Mouse (Mus musculus) cerebral cortex, adult 2 months (tissue): Measurements from ENCODE around the gene Disp3.

Experiments
- WGBS: fragments of 180-500 bp; shearing (Covaris S2); methylation state at CpG from one replicate; pipeline ENCODE4 v1.1.7; 2018; 5-methylcytosine and 5-hydroxymethylcytosine counted together

Gene Disp3

DNA sequence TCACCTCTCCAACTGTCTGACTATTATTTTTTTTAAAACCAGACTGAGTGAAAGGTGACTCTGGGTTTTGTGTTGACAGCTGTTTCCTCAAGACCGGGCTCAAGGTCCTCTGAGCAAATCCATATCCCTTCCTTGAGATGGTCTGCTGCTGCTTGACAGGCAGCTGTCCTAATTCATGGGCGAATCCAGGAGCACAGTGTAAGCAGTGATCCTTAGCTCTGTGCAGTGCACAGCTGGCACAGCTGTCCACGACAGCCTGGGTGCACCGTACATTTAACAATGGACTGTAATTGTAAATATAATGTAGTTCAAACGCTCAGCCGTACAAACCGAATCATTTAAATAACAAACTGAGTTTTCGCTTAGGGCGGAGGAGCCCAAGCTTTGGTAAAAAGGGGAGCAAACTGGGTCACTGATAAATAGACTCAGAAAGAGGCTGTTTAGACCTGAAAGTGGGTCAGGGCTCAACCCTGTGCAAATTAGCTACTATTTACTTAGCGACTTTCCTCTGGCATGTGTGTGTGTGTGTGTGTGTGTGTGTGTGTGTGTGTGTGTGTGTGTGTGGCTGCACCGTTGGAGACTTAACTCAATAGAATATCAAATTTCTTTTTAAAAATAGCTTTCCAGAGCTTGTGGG, 72.4 kb downstream of the Disp3 start:
- WGBS, result 49% methylated on average over 11 of the region's 11 CpGs

DNA sequence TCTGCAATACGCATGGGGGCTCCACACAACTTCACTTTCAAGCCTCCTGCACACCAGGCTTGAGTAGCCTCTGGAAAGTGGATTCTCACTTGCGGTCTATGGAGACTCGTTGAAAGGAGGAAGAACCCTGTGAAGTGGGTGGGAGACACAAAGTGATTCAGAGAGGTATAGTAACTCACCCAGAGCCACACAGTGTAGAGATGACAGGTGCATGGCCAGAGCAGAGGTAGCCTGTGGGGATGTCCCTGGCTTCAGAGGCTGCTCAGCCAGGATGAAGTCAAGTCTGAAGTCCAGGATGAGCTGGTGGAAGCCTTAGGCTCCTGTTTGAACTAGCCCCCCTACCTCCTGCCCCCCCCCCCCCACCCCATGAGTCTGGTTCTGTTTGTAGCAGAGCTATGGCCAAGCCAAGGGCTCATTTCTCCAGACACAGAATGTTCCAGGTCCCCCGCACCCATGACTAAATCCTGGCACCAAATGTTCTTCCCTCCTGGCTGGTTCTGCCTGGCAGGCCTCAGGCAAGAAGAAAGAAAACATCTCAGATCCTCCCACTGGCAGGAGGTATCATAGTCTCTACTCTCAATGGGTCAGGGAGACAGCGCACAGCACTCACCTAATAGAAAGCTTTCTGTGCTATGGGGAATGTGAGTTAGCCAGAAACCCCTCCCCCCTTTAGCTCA, 73.2 kb downstream of the Disp3 start:
- 44% methylated on average over 5 of the region's 5 CpGs for WGBS

GRCm38 (mm10) chr4:148204873-148205232, 82.9 kb downstream of the Disp3 start:
- 66% methylated on average over 6 of the region's 6 CpGs for WGBS

- WGBS, result 69% methylated on average over 15 of the region's 15 CpGs
Measured at GRCm38 (mm10) chr4:148204061-148204872, 83.5 kb downstream of the Disp3 start.

- WGBS, result 95% methylated on average over 2 of the region's 2 CpGs
Measured at GRCm38 (mm10) chr4:148203557-148203956, 84.2 kb downstream of the Disp3 start.

- WGBS, result 60% methylated on average over 10 of the region's 10 CpGs
Measured at GRCm38 (mm10) chr4:148198721-148199120, 89.0 kb downstream of the Disp3 start.

- WGBS, result 57% methylated on average over 11 of the region's 11 CpGs
Measured at GRCm38 (mm10) chr4:148192707-148193245, 95.0 kb downstream of the Disp3 start.
